13 mouse cellular contexts compared by ENCODE assay signal in the genomic region with DNA sequence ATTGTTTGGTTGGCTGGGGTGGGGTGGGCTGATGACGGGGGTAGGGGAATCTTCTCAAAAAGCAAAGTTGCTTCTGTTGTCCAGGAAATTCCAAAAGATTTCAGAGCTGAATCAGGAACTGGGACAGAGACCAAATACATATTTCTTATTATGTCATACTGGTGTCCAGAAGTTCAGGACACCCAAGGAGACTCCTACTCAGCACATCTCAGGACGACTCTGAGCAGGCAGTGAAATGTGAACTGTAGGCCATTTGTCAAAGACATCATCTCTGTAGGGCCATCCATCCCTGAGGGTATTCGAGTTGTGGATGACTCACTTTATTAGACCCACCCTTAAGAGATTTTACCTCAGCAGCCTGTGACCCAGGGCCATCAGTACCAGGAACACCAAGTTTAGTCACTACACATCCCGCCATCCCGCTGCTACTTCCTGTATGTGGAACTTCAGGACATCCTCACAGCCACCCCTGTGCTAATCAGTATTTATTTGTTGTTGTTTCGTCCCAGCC. TPM values are rescaled to one million over a fixed set of nuclear protein-coding genes. Genes with fewer than 3 reads are reported as not detected.
DNase-seq lines count a peak whose midpoint lies in the region; ATAC-seq and TF ChIP-seq lines count a peak whose summit lies in the region.
"Had no signal": no experiment of that assay in that cellular context is flagged by ENCODE, and none has a peak within 500 bp of the region (broad histone marks: within the 10 kb centered on the region; RNA-seq: fewer than 3 reads in every experiment).

No protein-coding gene starts in this region.

- H3K27me3 ChIP-seq in liver, adult 2 months (ENCODE audit: control insufficient read depth, insufficient read depth, low read length), result no peaks in the 10 kb centered on the region
- H3K27me3 ChIP-seq in liver, embryonic 11.5 days (replicated peaks; ENCODE audit: control insufficient read depth, insufficient read depth, low read length), result no peaks in the 10 kb centered on the region
- no peaks in the 10 kb centered on the region for H3K27me3 ChIP-seq in liver, postnatal 0 days (ENCODE audit: insufficient read depth, low read length)
- H3K27me3 ChIP-seq: embryonic facial prominence, embryonic 13.5 days; forebrain, embryonic 13.5 days; heart, embryonic 12.5 days; limb, embryonic 13.5 days had no signal

- H3K36me3 ChIP-seq in liver, adult 2 months (ENCODE audit: control insufficient read depth, insufficient read depth, low read length), result no peaks in the 10 kb centered on the region
- no peaks in the 10 kb centered on the region for H3K36me3 ChIP-seq in liver, embryonic 11.5 days (ENCODE audit: control insufficient read depth, insufficient read depth, low read length)
- H3K36me3 ChIP-seq in liver, postnatal 0 days (replicated peaks; ENCODE audit: insufficient read depth, low read length), result no peaks in the 10 kb centered on the region
- H3K36me3 ChIP-seq: embryonic facial prominence, embryonic 13.5 days; heart, embryonic 12.5 days; limb, embryonic 13.5 days had no signal

- no peak overlapping the region for H3K9ac ChIP-seq in liver, adult 2 months (ENCODE audit: low read depth, low read length)
- no peak overlapping the region for H3K9ac ChIP-seq in liver, embryonic 11.5 days (ENCODE audit: low read depth, low read length)
- no peak overlapping the region for H3K9ac ChIP-seq in liver, postnatal 0 days (replicated peaks)
- H3K9ac ChIP-seq: embryonic facial prominence, embryonic 13.5 days; forebrain, embryonic 13.5 days; heart, embryonic 12.5 days; hindbrain, embryonic 14.5 days; limb, embryonic 13.5 days had no signal

- ATAC-seq in liver, embryonic 11.5 days (replicated peaks; ENCODE audit: low FRiP score), result no peak
- ATAC-seq in liver, postnatal 0 days, result peak; percentile 59
- ATAC-seq: forebrain, embryonic 13.5 days had no signal

- H3K4me3 ChIP-seq in liver, adult 2 months (ENCODE audit: insufficient read depth, low read depth, low read length), result no peak overlapping the region
- no peak overlapping the region for H3K4me3 ChIP-seq in liver, embryonic 11.5 days (ENCODE audit: low read depth, low read length)
- H3K4me3 ChIP-seq in bone marrow macrophage, adult 2 months (ENCODE audit: insufficient read depth, low read length), result no peak overlapping the region
- H3K4me3 ChIP-seq in liver, postnatal 0 days (ENCODE audit: low read depth, low read length), result no peak overlapping the region
- H3K4me3 ChIP-seq: embryonic facial prominence, embryonic 13.5 days; forebrain, embryonic 13.5 days; heart, embryonic 12.5 days; limb, embryonic 13.5 days had no signal

- DNase-seq in liver, adult 2 months (ENCODE audit: extremely low read depth, low read depth, low spot score), result peak; percentile 23
- DNase-seq in liver, embryonic 11.5 days (ENCODE audit: low spot score), result no peak
- peak; percentile 64 for DNase-seq in adrenal gland, adult 2 months
- no peak for DNase-seq in liver, postnatal 0 days
- no peak for DNase-seq in Muller cell, postnatal 12 days (ENCODE audit: inconsistent ontology term)
- no peak for DNase-seq in ovary, postnatal 36 days (ENCODE audit: low spot score)
- DNase-seq: right cerebral cortex, postnatal 25 days had no signal

- peaks cover 4% of the 10 kb centered on the region; the same call in 1 of the 2 replicates for H3K4me1 ChIP-seq in liver, adult 2 months (ENCODE audit: control insufficient read depth, insufficient read depth, low read length)
- H3K4me1 ChIP-seq in liver, embryonic 11.5 days (replicated peaks; ENCODE audit: control insufficient read depth, insufficient read depth, low read length), result no peaks in the 10 kb centered on the region
- peaks cover 32% of the 10 kb centered on the region for H3K4me1 ChIP-seq in bone marrow macrophage, adult 2 months (ENCODE audit: control insufficient read depth, insufficient read depth, low read length)
- H3K4me1 ChIP-seq in liver, postnatal 0 days (ENCODE audit: insufficient read depth), result peaks cover 7% of the 10 kb centered on the region
- H3K4me1 ChIP-seq: forebrain, embryonic 13.5 days had no signal

- TF ChIP-seq CTCF in liver, adult 2 months (IDR thresholded peaks at IDR 0.05; ENCODE audit: low read depth, low read length), result no peak
- no peak for TF ChIP-seq CTCF in bone marrow macrophage, adult 2 months (IDR thresholded peaks at IDR 0.05; ENCODE audit: low read depth, low read length)
- no peak for TF ChIP-seq CTCF in liver, postnatal 0 days (IDR thresholded peaks at IDR 0.05; ENCODE audit: low read depth)

- no peak overlapping the region; the same call in 1 of the 2 replicates for H3K27ac ChIP-seq in liver, adult 2 months (replicated peaks; ENCODE audit: insufficient read depth, low read depth, low read length)
- no peak overlapping the region for H3K27ac ChIP-seq in liver, embryonic 11.5 days (ENCODE audit: low read depth, low read length)
- peak overlapping the region; percentile 54 for H3K27ac ChIP-seq in bone marrow macrophage, adult 2 months (ENCODE audit: insufficient read depth, low read depth, low read length)
- H3K27ac ChIP-seq in liver, postnatal 0 days (ENCODE audit: low read depth), result no peak overlapping the region
- H3K27ac ChIP-seq: embryonic facial prominence, embryonic 13.5 days; forebrain, embryonic 13.5 days; hindbrain, embryonic 14.5 days; limb, embryonic 13.5 days had no signal

- no peak for TF ChIP-seq EP300 in liver, postnatal 0 days (IDR thresholded peaks at IDR 0.05; ENCODE audit: low read depth)

- H3K4me2 ChIP-seq in liver, embryonic 11.5 days, result no peak overlapping the region
- H3K4me2 ChIP-seq in liver, postnatal 0 days (ENCODE audit: low read depth, low read length), result no peak overlapping the region
- H3K4me2 ChIP-seq: embryonic facial prominence, embryonic 13.5 days; forebrain, embryonic 13.5 days; heart, embryonic 12.5 days; hindbrain, embryonic 14.5 days; limb, embryonic 13.5 days had no signal

- H3K9me3 ChIP-seq in liver, embryonic 11.5 days (ENCODE audit: control insufficient read depth, low read length), result no peaks in the 10 kb centered on the region
- H3K9me3 ChIP-seq in liver, postnatal 0 days (ENCODE audit: low read length), result no peaks in the 10 kb centered on the region
- H3K9me3 ChIP-seq: embryonic facial prominence, embryonic 13.5 days; forebrain, embryonic 13.5 days; heart, embryonic 12.5 days; limb, embryonic 13.5 days had no signal

- H3K79me2 ChIP-seq in liver, adult 2 months (ENCODE audit: control insufficient read depth, insufficient read depth, low read length), result no peaks in the 10 kb centered on the region

- WGBS in liver, adult 2 months, result 63% methylated on average over 6 of the region's 6 CpGs
- 57% methylated on average over 6 of the region's 6 CpGs for WGBS in liver, embryonic 11.5 days
- 69% methylated on average over 6 of the region's 6 CpGs for WGBS in liver, postnatal 0 days (ENCODE audit: insufficient replicate concordance)

- no peak for TF ChIP-seq POLR2A in liver, adult 2 months (IDR thresholded peaks at IDR 0.05; ENCODE audit: extremely low read depth, insufficient read depth, low read length)
- no peak for TF ChIP-seq POLR2A in bone marrow macrophage, adult 2 months (IDR thresholded peaks at IDR 0.05; ENCODE audit: borderline replicate concordance, low read depth, low read length)

RNA-seq across cellular contexts. Expression of gene B3gntl1, which starts 12.6 kb away (rescaled TPM):
- total RNA-seq in liver, adult 2 months (2014; rRNA removed), result 2.2 and 2.7 TPM in 2 replicates
- 1.9 and 2.4 TPM in 2 replicates for polyA plus RNA-seq in liver, adult 2 months (2012; rRNA removed)
- 3.6 and 5.9 TPM in 2 replicates for polyA plus RNA-seq in liver, embryonic 11.5 days (2014; fragmentation: Nextera tagmentation; extraction: Ambion mirVana)
- total RNA-seq in adrenal gland, adult 2 months (2021), result 1 to 10 TPM; 7.4 to 10.0 TPM
- polyA plus RNA-seq in adrenal gland, adult 2 months (2012; rRNA removed), result 9.2 and 11.1 TPM in 2 replicates
- polyA plus RNA-seq in bone marrow macrophage, adult 2 months (2012; ENCODE audit: insufficient read depth, insufficient read length, missing spikeins), result 5.5 and 5.7 TPM in 2 replicates
- polyA plus RNA-seq in liver, postnatal 0 days (2015; fragmentation: Nextera tagmentation; extraction: Ambion mirVana), result 1.1 and 1.5 TPM in 2 replicates

RNA-seq across cellular contexts. Expression of gene Metrnl, which starts 15.8 kb away (rescaled TPM):
- 4.3 and 5.3 TPM in 2 replicates for total RNA-seq in liver, adult 2 months (2014; rRNA removed)
- 4.8 and 5.5 TPM in 2 replicates for polyA plus RNA-seq in liver, adult 2 months (2012; rRNA removed)
- polyA plus RNA-seq in liver, embryonic 11.5 days (2014; fragmentation: Nextera tagmentation; extraction: Ambion mirVana), result 4.5 and 4.7 TPM in 2 replicates
- 10 to 100 TPM; 14.0 to 44.3 TPM for total RNA-seq in adrenal gland, adult 2 months (2021)
- 33.2 and 42.1 TPM in 2 replicates for polyA plus RNA-seq in adrenal gland, adult 2 months (2012; rRNA removed)
- polyA plus RNA-seq in bone marrow macrophage, adult 2 months (2012; ENCODE audit: insufficient read depth, insufficient read length, missing spikeins), result 200 and 216 TPM in 2 replicates
- 4.7 and 6.7 TPM in 2 replicates for polyA plus RNA-seq in liver, postnatal 0 days (2015; fragmentation: Nextera tagmentation; extraction: Ambion mirVana)

Comparison
In these comparisons a context has a peak if more than half of its experiments do, and no peak if none do; other contexts are left out.
1. DNase-seq: peak in liver, adult 2 months (single experiment) and adrenal gland, adult 2 months (single experiment); none in liver, embryonic 11.5 days (single experiment), liver, postnatal 0 days (single experiment), Muller cell, postnatal 12 days (single experiment) and ovary, postnatal 36 days (single experiment).